Mouse (Mus musculus) ZHBTc4 (cell line): ENCODE results near the gene Bach2.

ENCODE experiments used
- DNase-seq: peaks from one replicate; pipeline ENCODE4 v3.0.0-alpha.2; 2011; ENCODE audit warnings: low read depth, low spot score

The Bach2 gene

DNA sequence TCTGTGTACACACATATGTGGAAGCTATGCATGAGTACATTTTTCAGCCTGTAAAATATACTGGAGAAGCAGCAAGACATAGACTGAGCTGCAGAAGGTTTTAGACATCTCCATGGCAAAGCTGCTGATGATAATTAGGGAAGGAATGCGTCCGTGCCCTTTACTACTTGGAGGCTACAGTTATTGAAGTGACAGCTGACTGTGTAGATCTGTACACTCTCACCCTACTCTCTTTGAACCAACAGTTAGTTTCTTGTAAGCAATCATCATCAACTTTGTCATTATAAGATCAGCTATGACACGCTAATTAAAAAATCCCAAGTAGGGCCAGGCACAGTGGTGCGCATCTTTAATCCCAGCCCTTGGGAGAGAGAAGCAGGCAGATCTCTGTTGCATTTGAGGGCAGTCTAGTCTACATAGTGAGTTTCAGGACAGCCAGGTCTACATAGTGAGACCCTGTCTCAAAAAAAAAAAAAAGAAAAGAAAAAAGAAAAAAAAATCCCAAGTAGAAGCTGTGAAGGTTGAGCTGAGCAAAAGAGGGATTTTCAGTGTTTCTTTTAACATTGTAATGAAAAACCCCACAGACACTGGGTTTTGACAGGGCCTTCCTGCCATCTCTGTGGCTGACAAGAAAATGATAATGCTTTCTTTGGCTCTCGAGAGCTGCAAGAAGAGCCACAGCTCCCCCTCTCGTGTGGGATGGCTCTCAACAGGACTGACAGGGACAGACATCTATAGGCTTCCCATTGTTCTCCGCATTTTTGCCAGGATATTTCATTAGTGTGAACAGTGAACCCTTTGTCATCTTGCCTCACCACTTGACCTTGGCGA lies 322.3 kb downstream of the Bach2 start:
- DNase-seq, result peak; percentile 52

DNA sequence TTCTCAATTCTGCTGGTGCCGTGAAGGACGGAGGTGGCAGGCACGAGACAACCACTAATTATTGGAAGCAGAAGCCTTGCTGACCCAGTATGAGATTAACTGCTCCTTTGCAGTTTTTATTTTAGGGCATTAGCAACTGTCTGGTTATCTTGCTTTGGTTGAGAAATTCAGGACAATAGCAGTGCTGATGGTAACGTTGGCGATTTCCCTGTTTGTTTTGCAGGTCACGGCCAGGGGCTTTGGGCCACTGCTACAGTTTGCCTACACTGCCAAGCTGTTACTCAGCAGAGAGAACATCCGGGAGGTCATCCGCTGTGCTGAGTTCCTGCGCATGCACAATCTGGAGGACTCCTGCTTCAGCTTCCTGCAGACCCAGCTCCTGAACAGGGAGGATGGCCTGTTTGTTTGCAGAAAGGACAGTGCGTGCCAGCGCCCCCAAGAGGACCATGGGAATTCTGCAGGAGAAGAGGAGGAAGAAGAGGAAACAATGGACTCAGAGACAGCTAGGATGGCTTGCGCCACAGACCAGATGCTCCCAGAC lies 323.0 kb downstream of the Bach2 start:
- peak; percentile 83 for DNase-seq

DNA sequence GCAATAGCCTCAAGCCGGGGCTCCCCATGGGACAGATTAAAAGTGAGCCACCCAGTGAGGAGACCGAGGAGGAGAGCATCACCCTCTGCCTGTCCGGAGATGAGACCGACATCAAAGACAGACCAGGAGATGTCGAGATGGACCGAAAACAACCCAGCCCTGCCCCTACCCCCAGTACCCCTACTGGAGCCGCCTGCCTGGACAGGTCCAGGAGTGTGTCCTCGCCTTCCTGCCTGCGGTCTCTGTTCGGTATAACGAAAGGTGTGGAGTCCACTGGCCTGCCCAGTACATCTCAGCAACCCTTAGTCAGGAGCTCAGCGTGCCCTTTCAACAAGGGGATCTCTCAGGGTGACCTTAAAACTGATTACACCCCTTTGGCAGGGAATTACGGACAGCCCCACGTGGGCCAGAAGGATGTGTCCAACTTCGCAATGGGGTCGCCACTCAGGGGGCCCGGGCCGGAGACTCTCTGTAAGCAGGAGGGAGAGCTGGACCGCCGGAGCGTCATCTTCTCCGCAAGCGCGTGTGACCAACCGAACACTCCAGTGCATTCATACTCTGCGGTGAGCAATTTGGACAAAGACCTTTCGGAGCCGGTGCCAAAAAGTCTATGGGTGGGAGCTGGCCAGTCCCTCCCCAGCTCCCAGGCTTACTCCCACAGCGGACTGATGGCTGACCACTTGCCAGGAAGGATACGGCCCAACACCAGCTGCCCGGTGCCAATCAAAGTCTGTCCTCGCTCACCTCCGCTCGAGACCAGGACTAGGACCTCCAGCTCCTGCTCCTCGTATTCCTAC lies 323.9 kb downstream of the Bach2 start:
- DNase-seq, result no peak

DNA sequence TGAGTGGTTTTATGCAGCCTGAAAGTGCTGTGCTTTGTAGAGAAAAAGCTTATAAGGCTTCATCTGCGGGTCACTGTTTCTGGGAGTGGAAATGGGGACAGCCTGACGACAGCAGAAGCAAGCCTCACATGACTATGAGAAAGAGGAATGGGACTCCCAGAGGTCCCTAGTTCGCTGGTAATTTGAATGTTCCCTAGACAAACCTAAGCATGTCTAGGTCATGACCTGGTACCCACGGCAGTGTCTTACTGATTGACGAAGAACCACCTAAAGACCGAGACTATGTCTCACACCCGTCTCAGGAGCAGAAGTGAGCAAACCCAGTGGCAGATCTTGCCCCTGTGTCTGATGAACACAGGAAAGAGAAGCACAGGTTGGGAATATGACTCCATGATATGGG lies 325.8 kb downstream of the Bach2 start:
- DNase-seq, result no peak

DNA sequence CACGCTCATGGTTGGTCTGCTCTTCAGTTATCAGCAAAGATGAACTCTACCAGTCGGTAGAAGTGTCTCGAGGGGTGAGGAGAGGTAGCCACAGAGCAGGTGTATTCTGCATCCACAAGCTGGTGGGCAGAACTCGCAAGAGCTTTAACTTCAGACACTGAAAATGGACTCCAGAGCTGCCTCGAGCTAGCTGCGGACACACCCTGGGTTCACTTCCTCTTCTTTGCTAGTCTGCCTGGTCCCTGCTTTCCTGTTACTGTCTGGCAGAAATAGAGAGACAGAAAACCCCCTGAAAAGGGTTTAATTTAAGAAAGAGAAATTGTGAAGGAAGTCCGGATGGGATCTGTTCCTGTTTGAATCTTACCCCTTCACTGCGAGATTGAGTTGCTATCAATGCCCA lies 326.3 kb downstream of the Bach2 start:
- DNase-seq, result no peak

DNA sequence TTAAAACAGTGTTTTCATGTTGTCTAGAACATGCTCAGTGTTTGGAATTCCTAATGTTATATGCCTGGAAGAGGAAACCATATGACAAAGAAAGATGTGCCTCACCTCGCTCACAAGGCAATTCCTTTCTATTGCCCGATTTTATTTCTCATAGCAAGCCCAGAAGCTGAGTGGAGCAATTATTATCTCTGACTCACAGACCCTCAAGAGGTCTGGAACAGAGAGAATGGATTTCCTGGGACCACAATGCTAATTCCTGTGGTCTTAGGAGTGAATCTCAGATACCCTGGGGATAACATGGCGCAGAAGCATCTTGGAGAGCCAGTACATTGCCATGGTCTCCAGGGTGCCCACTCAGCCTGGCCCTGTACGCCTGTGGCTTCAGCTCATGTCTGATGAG lies 330.4 kb downstream of the Bach2 start:
- no peak for DNase-seq

DNA sequence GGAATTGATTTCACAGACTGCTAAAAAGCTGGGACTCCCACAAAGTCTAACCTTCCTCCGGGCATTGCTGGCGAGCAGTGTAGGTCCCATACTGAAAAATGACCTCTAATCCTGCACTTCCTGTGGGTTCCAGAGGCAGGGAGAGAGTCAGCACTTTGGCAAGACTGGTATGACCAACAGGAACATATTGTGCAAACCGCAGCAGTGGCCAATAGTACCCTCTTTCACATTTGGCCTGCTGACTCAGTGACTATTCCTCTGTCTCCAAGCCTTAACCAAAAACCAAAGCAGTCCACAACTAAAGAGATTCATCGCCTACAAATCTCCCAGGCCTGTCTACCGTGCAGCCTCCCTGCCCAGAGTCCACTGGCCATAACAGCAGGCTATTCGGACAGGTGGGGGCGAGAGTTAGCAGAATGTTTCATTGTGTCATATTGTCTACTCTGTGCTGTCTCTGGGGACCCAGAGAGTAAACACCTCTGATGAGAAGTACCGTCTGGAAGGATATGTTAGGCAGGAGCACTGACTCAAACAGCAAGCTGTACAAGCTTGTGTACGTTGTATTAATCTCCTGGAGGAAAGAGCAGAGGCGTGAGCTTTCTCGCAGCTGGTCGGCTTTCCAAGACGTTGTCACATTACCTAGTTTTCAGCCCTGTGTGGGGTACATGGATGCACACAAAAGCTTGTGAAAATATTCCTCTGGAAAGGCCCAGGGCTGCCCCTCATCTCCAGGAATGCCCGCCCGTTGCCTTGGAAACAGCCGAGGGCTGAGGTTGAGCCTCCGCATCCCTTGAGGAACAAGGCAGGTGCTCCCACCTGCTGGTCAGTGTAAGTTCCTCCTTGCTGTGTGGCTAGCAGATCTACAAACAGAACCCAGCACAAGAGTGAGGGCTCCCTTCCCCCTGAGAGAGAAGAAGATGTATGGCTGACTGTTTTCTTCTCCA lies 331.7 kb downstream of the Bach2 start:
- DNase-seq, result no peak

DNA sequence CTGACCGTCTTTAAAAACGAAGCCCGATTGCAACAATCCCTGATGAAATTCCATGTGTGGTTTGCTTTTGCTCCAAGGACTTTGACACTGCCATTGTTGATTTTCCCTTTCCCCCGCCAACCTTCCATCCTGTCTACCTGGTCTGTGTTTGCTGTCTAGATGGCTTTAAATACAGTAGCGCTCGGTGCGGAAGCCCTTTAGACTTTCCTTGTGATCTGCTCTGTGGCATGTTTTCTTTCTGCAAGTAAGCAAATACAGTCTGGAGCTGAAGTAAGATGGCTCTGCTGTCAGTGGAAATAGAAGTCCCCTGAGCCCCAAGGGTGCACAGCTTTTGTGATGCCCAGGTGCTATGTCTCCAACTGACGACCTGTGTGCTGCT lies 332.3 kb downstream of the Bach2 start:
- DNase-seq, result no peak

DNA sequence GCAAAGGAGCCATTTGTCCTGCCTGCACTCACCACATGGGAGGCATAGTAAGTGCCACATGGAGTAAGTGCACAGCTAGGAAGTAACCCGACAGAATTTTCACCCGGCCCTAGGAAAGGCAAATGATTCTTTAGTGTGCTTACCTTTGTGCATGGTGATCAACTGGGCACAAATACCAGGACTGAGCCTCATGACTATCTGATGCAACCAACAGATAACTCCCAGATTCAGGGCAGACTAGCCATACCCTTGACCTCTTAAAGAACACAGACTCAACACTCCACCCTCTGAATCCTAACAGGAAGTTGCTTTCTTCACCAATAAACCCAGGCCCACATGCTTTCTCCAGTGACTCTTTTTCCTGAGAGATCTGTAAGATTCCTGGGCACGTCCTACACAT lies 332.8 kb downstream of the Bach2 start:
- no peak for DNase-seq

DNA sequence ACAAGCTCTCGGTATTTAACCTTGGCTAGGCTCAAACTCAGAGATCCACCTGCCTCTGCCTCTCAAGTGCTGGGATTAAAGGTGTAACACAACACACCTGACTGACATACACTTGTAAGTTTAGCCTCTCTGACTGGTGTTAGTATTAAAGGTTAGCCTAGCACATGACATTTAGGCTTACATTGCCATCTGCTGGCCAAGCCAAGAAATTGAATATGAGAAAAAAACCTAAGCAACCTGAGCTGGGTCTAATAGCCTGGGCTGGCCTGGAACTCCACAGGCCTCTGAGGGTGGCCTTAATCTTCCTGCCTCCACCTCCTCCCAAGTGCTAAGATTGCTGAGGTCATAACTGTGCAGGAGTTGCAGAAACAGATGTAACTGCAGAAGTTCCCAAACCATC lies 333.5 kb downstream of the Bach2 start:
- DNase-seq, result peak; percentile 72

DNA sequence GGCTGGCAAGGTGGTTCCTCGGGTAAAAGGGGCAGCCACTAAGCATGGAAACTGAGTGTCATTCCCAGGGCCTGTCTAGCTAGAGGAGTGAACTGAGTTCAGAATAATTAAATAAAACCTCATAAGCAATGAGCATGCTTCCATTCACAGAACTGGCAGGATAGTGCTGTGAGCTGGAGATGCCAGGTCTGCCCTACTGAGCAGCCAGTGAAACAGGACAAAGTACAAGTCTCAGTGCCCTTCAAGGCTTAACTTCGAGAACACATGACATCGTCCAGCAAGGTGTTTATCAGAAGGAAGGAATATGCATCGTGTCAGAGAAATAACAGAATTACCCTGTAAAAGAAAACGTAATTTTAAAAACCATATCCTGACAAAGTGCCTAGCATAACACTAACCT lies 335.0 kb downstream of the Bach2 start:
- DNase-seq, result no peak

DNA sequence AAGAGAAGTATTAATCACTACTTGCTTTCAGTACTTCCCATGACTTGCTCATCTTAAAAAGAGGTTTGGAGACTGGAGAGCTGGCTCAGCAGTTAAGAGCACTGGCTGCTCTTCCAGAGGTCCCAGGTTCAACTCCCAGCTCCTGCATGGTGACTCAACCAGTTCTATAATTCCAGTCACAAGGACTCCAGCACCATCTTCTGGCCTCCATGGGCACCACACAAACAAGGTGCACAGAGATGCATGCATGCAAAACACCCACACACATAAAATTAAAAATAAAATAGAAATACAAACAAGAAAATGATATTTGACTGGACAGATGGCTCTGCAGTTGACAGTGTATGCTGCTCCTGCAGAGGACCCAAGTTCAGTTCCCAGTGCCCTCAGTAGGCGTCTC lies 336.0 kb downstream of the Bach2 start:
- no peak for DNase-seq

DNA sequence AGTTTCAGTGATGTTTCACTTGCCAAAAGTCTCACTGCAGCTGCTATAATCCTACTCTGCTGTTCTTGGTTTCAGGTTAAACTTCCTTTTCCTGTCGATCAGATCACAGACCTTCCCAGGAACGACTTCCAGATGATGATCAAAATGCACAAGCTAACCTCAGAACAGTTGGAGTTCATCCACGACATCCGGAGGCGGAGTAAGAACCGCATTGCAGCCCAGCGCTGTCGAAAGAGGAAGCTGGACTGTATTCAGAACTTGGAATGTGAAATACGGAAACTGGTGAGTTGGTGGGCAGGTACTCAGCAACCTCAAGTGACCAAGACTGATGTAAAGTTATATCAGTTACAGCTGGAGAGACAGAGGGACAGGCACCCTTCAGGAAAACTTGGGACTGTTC lies 336.6 kb downstream of the Bach2 start:
- no peak for DNase-seq

DNA sequence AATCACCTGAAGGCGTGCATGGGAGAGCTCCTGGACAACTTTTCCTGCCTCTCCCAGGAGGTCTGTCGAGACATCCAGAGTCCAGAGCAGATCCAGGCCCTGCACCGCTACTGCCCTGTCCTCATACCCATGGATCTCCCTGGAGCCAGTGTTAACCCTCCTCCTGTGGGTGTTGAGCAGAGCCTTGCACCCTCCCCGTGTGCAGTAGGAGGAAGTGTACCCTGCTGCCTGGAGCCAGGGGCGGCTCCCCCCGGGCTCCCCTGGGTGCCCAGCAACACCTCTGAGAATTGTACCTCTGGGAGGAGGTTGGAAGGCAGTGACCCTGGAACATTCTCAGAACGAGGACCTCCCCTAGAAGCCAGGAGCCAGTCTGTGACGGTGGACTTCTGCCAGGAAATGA lies 341.2 kb downstream of the Bach2 start:
- no peak for DNase-seq

DNA sequence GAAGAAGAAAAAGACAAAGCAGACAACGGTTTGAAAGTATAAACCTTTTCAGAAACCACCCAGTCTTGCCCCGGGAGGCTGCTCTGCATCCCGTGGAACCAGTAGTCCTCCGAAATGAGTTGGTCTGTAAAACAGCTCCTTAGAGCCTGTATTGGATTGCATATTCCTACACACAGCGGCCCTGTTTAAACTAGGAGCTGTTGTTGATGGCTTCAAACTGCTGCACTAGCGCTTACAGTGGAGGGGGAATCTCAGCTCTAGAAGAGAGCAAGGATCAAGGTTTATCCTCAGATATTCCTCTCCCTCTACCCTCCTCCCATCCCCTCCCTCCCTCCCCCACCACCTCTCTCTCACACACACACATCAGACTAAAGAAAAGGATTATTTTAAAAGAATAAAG lies 345.6 kb downstream of the Bach2 start:
- DNase-seq, result no peak

DNA sequence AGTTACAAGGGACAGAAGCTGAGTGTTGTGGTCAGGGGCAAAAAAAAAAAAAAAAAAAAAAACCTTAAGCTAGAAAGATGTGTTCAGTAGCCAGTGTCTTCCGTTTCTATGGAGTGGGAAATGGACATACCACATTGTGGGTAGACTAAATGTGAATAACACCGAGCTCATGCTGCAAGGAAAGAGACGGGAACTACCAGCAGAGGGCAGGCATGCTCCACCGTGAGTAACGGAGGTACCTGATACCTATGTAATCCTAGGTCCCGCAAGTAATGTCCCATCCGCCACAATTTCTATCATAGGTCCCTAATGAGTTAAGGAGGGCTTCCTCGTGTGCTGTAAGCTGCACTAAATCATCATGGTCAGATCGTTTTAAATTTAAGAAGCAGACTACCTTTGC lies 348.0 kb downstream of the Bach2 start:
- DNase-seq, result peak; percentile 84

DNA sequence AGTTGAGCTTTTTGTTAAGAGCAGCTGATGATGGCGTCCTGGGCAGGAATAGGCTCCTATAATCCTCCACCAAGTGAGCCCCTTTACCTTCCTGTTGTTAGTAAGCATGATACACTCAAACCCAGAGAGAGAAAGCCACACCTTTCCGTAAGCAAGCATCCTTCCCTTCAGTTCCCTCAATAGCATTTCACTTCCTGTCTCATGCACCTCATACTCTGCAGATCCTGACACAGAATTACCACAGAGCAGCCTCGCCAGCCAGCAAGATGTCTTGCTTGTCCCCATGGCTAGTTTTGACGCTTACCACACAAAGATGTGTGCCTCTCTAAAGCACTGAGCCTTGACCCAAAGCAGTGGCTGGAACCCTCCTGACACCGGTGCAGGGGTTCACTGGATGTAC lies 348.9 kb downstream of the Bach2 start:
- DNase-seq, result no peak

DNA sequence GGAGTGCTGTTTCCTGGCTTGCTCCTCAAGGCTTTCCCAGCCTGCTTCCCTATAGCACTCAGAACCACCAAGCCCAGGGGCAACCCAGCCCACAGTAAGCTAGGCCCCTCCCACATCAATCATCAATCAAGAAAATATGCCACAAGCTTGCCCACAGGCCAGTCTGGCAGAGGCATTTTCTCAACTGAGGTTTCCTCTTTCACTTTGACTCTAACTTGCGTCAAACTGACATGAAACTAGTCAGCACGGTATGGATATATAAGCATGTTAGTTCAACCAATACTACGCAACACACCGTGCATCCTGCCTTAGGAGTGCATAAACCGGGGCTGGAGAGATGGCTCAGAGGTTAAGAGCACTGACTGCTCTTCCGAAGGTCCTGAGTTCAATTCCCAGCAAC lies 349.6 kb downstream of the Bach2 start:
- DNase-seq, result no peak

DNA sequence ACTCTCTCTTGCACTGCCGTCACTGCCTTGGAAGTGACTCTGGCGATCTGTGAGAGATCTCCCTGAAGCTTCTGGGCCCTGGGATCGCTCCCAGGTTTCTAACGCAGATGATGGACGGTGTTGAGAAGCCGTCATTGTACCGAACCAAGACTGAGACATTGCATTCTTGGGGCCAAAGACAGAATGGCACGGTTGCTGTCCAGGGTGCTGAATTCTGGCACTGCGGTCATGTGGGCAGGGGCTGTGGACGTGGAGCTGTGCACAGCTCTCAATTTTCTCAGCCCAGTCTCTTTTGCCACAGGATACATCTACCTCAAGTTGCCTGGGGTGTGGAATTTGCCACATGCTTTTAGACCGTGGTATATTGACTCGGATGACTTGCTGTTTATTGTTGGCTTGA lies 362.5 kb downstream of the Bach2 start:
- peak; percentile 79 for DNase-seq

DNA sequence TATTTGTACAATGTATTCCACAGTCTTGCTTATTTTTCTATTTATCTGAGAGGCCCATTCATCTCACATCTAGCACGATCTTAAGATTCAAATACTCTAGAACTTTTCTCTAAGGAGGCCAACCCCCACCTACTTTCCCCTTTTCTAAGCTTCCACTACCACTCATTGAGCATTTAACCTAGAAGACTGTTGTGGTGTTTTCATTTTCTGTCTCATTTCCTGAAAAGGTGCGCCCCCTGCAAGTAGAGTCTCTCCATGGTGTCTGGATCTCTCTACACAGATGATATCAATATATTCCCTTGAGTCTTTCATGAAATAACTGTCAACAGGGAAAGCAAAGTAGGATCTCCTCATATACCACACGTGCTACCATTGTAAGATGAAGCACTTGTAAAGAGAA lies 364.1 kb downstream of the Bach2 start, which contains the start of gene Gja10:
TSS of gene Gja10 (minus strand) at position 101 of the 400 bp plus-strand sequence.
- no peak for DNase-seq

DNA sequence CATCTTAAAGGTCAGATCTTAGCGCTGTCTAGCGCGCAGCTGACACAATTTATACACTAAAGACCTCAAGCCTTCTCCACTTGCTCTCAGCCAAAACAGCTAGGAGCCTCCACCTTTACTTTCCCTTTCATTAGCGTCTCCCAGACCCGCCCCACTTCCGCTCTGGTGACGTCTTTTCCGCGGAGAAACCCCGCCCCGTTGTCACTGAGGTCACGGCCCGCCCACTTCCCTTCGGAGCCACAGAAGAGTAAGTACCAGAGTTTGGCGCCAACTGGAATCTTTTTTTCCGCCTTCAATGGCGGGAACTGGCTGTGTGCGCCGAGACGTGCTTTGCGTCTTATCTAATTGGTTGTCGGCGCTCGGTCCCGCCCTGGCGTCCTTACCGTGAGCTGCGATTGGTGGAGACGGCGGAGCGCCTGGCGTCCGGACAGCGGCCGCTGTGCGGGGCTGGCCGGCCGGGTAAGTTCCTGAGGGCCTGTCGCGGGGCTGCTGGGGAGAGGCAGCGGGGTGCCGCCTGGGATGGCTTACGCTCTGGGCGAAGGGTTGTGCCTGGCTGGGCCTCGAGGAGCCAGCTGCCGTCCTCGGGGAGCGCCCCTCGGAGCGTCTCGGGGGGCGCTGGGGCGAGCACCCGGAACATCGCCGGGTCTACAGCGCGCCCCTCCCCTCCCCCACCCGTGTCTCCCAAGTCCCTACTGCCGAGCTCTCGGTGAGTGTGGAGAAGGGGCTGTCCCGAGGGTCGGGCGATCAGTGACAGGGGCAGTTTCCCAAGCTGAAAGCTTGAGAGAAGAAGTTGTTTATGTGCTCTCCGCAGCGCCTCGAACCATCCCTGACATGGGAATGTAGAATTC lies 376.7 kb downstream of the Bach2 start, which contains the start of gene Casp8ap2:
TSS of gene Casp8ap2 (plus strand) at position 418 of the 848 bp plus-strand sequence.
- peak; percentile 100 for DNase-seq
